Mouse (Mus musculus): ENCODE measurements around the gene Gls. TPM values are rescaled to one million over a fixed set of nuclear protein-coding genes. Genes with fewer than 3 reads are reported as not detected.

The Gls gene
- total RNA-seq, 2 experiments from 2014 or later = 291 to 354 TPM

- DNase-seq (ENCODE audit: low spot score in 2 of 2) = no peak
Observed at GRCm38 (mm10) chr1:52129794-52130193, 103.2 kb downstream of the Gls start.

DNA sequence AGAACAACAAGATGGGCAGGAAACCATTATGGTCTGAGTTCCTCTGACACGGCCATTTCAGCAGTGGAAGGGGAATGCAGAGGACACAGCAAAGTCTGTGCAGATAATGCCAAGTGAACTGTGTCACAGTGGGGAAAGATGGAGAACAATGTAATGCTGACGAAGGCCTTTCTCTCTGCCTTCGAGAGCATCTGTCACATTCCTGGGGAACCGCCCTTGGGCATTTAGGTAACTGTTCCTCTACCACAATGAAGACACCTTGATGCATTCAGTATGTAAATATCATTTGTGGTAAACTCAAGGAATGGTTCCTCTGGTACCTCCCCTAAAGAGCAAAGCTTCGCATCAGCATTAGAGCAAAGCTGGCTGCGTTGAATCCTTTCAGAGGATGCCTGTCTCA is 105.7 kb downstream of the Gls start:
- no peak for DNase-seq (ENCODE audit: low spot score in 2 of 2)

DNA sequence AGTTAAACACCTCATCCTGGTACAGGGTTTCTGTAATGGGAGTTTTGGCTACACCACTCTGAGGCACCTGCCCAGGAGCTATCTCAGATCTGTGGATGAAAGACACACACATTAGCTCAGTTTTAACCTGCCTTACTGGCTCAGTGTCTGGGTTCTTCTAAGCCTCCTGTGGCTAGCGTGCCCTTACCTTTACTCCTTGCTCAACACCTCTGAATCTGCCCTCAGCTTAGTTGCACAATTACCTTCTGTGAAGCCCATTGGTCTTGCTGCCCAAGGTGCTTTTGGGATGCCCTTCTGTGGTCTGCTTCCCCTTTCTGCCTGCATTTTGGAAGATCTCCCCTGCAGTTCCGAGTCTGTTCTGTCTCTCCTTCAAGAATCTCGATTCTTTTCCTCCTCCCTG is 108.2 kb downstream of the Gls start:
- DNase-seq (ENCODE audit: low spot score in 2 of 2) = no peak

DNA sequence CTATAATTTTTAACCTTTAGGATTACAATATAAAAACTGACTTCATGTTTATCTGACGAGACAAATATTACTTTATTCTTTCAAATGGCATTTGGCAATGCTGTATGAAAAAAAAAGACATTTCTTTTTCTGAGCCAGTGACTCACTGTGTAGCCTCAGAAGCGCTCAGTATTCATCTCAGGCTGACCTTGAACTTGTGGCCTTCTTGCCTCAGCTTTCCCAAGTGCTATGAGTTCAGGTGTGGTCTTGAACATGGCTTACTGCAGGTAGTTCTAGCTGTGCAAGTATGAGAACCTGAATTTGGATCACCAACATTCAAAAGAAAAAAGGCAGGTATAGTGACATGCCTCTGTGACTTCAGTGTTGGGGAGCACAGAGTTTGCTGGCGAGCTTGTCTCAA is 112.0 kb downstream of the Gls start:
- DNase-seq (ENCODE audit: low spot score in 2 of 2) = no peak

DNA sequence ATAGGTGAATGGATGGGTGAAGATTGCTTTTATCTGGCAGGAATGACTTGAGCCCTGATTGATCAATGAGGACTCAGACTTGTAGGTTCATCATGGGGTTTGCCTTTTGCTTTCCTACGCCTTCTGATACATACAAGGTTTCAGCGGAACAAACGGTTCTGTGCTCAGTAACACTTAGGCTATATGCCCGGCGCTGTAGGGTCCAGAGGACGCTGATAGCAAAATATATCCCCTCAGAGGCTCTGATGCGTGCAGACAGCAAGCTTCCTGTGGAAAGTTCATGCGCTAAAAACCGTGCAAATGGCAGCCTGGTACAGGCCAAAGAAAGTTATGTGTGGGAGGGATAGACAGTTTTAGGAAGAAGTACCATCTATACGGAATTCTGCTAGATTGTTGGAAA is 112.8 kb downstream of the Gls start:
- DNase-seq (ENCODE audit: low spot score in 2 of 2) = no peak

DNA sequence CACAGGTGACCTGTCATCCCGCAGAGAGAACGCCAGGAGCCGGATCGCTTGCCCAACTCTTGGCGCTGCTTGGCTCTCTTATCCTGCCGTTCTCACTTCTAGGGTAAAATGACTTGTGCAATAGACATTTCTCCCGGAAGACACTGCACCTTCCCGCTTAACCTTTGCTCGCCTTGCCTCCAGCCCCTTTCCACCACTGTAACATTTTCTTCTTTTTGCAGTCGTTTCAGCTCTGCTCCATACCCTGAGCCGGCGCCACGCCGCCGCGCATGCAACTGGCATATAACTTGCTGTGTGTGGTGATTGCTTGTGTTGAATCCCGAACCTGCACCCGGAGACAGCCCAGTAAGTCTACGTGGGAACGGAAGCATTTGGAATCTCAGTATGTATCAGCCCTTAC is 113.3 kb downstream of the Gls start:
- peak in 1 of 2 experiments; percentile 26 for DNase-seq (ENCODE audit: low spot score in 2 of 2)

- peak; percentile 76 to 83 for DNase-seq (ENCODE audit: low spot score in 2 of 2)
Observed at GRCm38 (mm10) chr1:52118860-52119591, 114.0 kb downstream of the Gls start, which contains the start of gene Stat1. Gene Stat1, plus strand, starts transcription at chr1:52119440.

DNA sequence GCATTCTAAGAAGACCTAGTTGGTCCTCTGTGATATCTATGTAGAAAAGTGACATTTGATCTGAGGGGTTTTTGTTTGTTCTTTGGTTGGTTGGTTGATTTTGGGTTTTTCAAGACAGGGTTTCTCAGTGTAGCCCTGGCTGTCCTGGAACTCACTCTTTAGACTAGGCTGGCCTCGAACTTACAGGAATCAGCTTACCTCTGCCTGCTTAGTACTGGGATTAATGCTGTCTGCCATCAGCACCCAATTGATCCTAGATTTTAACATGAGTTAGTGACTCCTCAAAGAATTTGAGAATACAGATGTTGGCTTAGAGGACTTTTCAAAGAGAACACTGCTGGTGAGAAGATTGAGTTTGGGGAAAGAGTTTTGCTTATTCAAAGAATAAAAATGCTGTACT is 115.3 kb downstream of the Gls start:
- no peak for DNase-seq (ENCODE audit: low spot score in 2 of 2)

- DNase-seq (ENCODE audit: low spot score in 2 of 2) = no peak
Observed at GRCm38 (mm10) chr1:52116441-52116840, 116.6 kb downstream of the Gls start.

- peak; percentile 99 for DNase-seq (ENCODE audit: low spot score in 2 of 2)
Observed at GRCm38 (mm10) chr1:52113666-52114069, 119.4 kb downstream of the Gls start.

Other genes starting within 250 kb of the Gls start
- 1 to 10 TPM; 1.6 to 2.0 TPM for gene Stat4, start 246.1 kb downstream of the Gls start, total RNA-seq (2021)
- 10 to 100 TPM; 13.1 to 15.2 TPM for gene Stat1, start 113.8 kb downstream of the Gls start, total RNA-seq (2021)

All from layer of hippocampus, postnatal 10 days (tissue).